ENCODE assay signal across 8 mouse cellular contexts in the genomic region with DNA sequence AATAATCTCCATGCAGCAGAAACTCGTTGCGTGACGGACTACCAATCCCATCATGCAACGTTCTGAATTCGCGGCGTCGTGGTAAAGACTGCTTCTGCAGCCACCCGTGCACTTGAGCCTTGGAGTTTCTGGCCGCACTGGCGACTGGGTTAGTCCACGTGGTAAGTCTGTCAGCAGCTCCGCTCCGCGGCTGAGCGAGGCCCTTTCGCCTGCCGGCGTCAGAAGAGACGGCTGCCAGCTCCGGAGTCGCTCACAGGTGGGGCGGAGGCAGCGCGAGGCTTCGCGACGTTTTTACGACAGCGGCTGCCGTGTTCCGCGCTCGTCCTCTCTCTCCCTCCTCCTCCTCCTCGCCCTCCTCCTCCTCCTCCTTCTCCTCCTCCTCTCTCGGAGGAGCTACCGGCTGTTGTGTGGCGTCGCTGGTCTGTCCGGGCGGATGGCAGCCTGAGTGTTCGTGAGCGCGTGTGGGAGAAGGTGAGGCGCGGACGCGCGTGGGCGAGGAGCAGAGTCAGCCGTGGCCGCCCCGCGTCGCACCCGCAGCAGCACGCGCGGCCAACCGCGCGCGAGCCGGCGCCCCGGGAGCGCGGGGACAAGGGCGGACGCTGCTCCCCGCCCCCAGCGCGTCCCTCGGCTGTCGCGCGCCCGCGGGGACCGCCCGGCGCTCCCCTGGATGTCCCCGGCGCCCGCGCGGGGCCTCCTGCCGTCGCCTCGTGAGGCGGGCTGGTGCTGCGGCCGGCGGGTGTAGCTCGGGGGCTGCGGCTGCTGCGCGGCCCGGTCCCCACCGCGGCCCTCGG. TPM values are rescaled to one million over a fixed set of nuclear protein-coding genes. Genes with fewer than 3 reads are reported as not detected.
DNase-seq lines count a peak whose midpoint lies in the region; ATAC-seq and TF ChIP-seq lines count a peak whose summit lies in the region.

Cdk8 (plus strand) TSS at position 367 of the 791 bp plus-strand sequence.

- peak within 1 kb of the TSS; percentile 84 for H3K4me2 ChIP-seq in embryonic facial prominence, embryonic 13.5 days
- peak within 1 kb of the TSS; percentile 78 for H3K4me2 ChIP-seq in limb, embryonic 12.5 days
- peak within 1 kb of the TSS; percentile 65 for H3K4me2 ChIP-seq in midbrain, embryonic 15.5 days

- H3K9me3 ChIP-seq in embryonic facial prominence, embryonic 13.5 days, result no peaks in the 10 kb centered on the region
- H3K9me3 ChIP-seq in limb, embryonic 12.5 days, result no peaks in the 10 kb centered on the region
- H3K9me3 ChIP-seq in midbrain, embryonic 15.5 days, result no peaks in the 10 kb centered on the region

- peaks cover 11% of the 10 kb centered on the region for H3K4me1 ChIP-seq in embryonic facial prominence, embryonic 13.5 days
- H3K4me1 ChIP-seq in kidney, adult 2 months (ENCODE audit: control insufficient read depth, insufficient read depth, low read length), result peaks cover 11% of the 10 kb centered on the region
- peaks cover 21% of the 10 kb centered on the region for H3K4me1 ChIP-seq in limb, embryonic 12.5 days (replicated peaks)
- H3K4me1 ChIP-seq in midbrain, embryonic 15.5 days, result peaks cover 30% of the 10 kb centered on the region
- 0 out of 2 replicates have a peak, but pooled peaks cover 2% of the 10 kb centered on the region for H3K4me1 ChIP-seq in spleen, adult 2 months (ENCODE audit: control insufficient read depth, insufficient read depth, insufficient read length)

- WGBS in embryonic facial prominence, embryonic 13.5 days, result under 1% methylated on average over 55 of the region's 102 CpGs
- 1% methylated on average over 86 of the region's 102 CpGs for WGBS in kidney, adult 2 months
- WGBS in limb, embryonic 12.5 days, result under 1% methylated on average over 91 of the region's 102 CpGs
- WGBS in midbrain, embryonic 15.5 days, result under 1% methylated on average over 81 of the region's 102 CpGs
- under 1% methylated on average over 87 of the region's 102 CpGs for WGBS in spleen, adult 2 months

- peak; percentile 80 for ATAC-seq in embryonic facial prominence, embryonic 13.5 days (ENCODE audit: insufficient number of reproducible peaks, insufficient read depth, low FRiP score, low TSS enrichment, low read depth)
- ATAC-seq in limb, embryonic 12.5 days (ENCODE audit: insufficient number of reproducible peaks, insufficient read depth, low FRiP score, low TSS enrichment, low read depth), result peak; percentile 89
- ATAC-seq in midbrain, embryonic 15.5 days (replicated peaks), result peak; percentile 94

- peak; percentile 86 for TF ChIP-seq POLR2A in kidney, adult 2 months (IDR thresholded peaks at IDR 0.05; ENCODE audit: low read depth, low read length)
- TF ChIP-seq POLR2A in spleen, adult 2 months (IDR thresholded peaks at IDR 0.05; ENCODE audit: low read depth, low read length), result peak; percentile 57

- H3K27ac ChIP-seq in embryonic facial prominence, embryonic 13.5 days, result peak within 1 kb of the TSS; percentile 97
- H3K27ac ChIP-seq in kidney, adult 2 months (ENCODE audit: insufficient read depth, low read depth, low read length), result peak within 1 kb of the TSS; percentile 88
- H3K27ac ChIP-seq in limb, embryonic 12.5 days, result peak within 1 kb of the TSS; percentile 98
- H3K27ac ChIP-seq in midbrain, embryonic 15.5 days, result peak within 1 kb of the TSS; percentile 96
- H3K27ac ChIP-seq in spleen, adult 2 months (ENCODE audit: insufficient read depth, low read length), result peak within 1 kb of the TSS; percentile 95

- no peak for TF ChIP-seq CTCF in kidney, adult 2 months (conservative IDR thresholded peaks at IDR 0.05; ENCODE audit: insufficient read depth, insufficient read length, low read depth, low read length)
- TF ChIP-seq CTCF in spleen, adult 2 months (IDR thresholded peaks at IDR 0.05; ENCODE audit: extremely low read depth, insufficient read depth, insufficient read length, insufficient replicate concordance), result no peak

- peak within 1 kb of the TSS; percentile 81 for H3K4me3 ChIP-seq in embryonic facial prominence, embryonic 13.5 days
- peak within 1 kb of the TSS; percentile 81 for H3K4me3 ChIP-seq in kidney, adult 2 months (ENCODE audit: insufficient read depth, low read depth, low read length)
- peak within 1 kb of the TSS; percentile 88 for H3K4me3 ChIP-seq in limb, embryonic 12.5 days (replicated peaks)
- H3K4me3 ChIP-seq in midbrain, embryonic 15.5 days, result peak within 1 kb of the TSS; percentile 91
- H3K4me3 ChIP-seq in spleen, adult 2 months (ENCODE audit: extremely low read depth, insufficient read depth, insufficient read length), result peak within 1 kb of the TSS; percentile 94

- H3K36me3 ChIP-seq in embryonic facial prominence, embryonic 13.5 days, result no peaks in the 10 kb centered on the region
- H3K36me3 ChIP-seq in kidney, adult 2 months (ENCODE audit: control insufficient read depth, insufficient read depth, low read length), result no peaks in the 10 kb centered on the region
- H3K36me3 ChIP-seq in limb, embryonic 12.5 days, result peaks cover 5% of the 10 kb centered on the region; the same call in 1 of the 2 replicates
- no peaks in the 10 kb centered on the region for H3K36me3 ChIP-seq in midbrain, embryonic 15.5 days (replicated peaks)
- H3K36me3 ChIP-seq in spleen, adult 2 months (ENCODE audit: control insufficient read depth, insufficient read depth, low read length), result no peaks in the 10 kb centered on the region

- H3K27me3 ChIP-seq in embryonic facial prominence, embryonic 13.5 days, result no peaks in the 10 kb centered on the region
- no peaks in the 10 kb centered on the region for H3K27me3 ChIP-seq in kidney, adult 2 months (replicated peaks; ENCODE audit: control insufficient read depth, insufficient read depth, low read length)
- no peaks in the 10 kb centered on the region for H3K27me3 ChIP-seq in limb, embryonic 12.5 days
- H3K27me3 ChIP-seq in midbrain, embryonic 15.5 days (replicated peaks), result no peaks in the 10 kb centered on the region
- no peaks in the 10 kb centered on the region for H3K27me3 ChIP-seq in spleen, adult 2 months (ENCODE audit: control insufficient read depth, insufficient read depth, low read length)

- peak within 1 kb of the TSS; percentile 91 for H3K9ac ChIP-seq in embryonic facial prominence, embryonic 13.5 days
- H3K9ac ChIP-seq in limb, embryonic 12.5 days (replicated peaks), result peak within 1 kb of the TSS; percentile 94
- peak within 1 kb of the TSS; percentile 79 for H3K9ac ChIP-seq in midbrain, embryonic 15.5 days

- peak; percentile 98 for DNase-seq in 3134 (ENCODE audit: extremely low read depth, insufficient read length, low spot score)
- DNase-seq in adrenal gland, postnatal 36 days, result peak; percentile 92 to 95
- DNase-seq in heart, adult 18-20 months, result peak; percentile 94 to 95
- DNase-seq in kidney, adult 2 months, result peak; percentile 96
- DNase-seq in spleen, adult 2 months (ENCODE audit: low read depth in 1 of 2, low spot score in 2 of 2), result peak; percentile 87 to 88

RNA-seq across cellular contexts. Expression of gene Cdk8, which starts in this region (rescaled TPM):
- 10 to 100 TPM; 43.0 to 78.1 TPM for total RNA-seq in adrenal gland, postnatal 36 days (2021)
- polyA plus RNA-seq in embryonic facial prominence, embryonic 13.5 days (2015; fragmentation: Nextera tagmentation; extraction: Ambion mirVana), result 19.7 and 20.6 TPM in 2 replicates
- 10 to 100 TPM; 17.4 to 19.4 TPM for total RNA-seq in heart, adult 18-20 months (2021)
- polyA plus RNA-seq in kidney, adult 2 months (2012; rRNA removed), result 34.5 and 38.4 TPM in 2 replicates
- polyA plus RNA-seq in limb, embryonic 12.5 days (2016; fragmentation: Nextera tagmentation; extraction: Ambion mirVana), result 30.1 and 31.3 TPM in 2 replicates
- 19.5 and 21.2 TPM in 2 replicates for polyA plus RNA-seq in midbrain, embryonic 15.5 days (2015; fragmentation: Nextera tagmentation; extraction: Ambion mirVana)
- polyA plus RNA-seq in spleen, adult 2 months (2012; rRNA removed), result 21.0 and 23.8 TPM in 2 replicates

Comparison
In these comparisons a context has a peak if more than half of its experiments do, and no peak if none do; other contexts are left out.
1. Peak in every context shown above with its lines: DNase-seq, ATAC-seq, H3K4me3 ChIP-seq and H3K27ac ChIP-seq.